Mouse (Mus musculus) bone marrow, adult 2 months (tissue): ENCODE measurements around the gene Gm16440.
"Not testable (repeated sequence)": the region's sequence is repeated elsewhere in the genome, so short reads cannot be mapped to it uniquely, and the experiment has no call there.

Experiments used
- CTCF ChIP-seq: fragments of 200-500 bp; IDR thresholded peaks from 2 replicates; pipeline ENCODE4 v1.5.1; 2011; ENCODE audit warnings: low read length, control low read depth; ENCODE audit not compliant: control insufficient read depth, insufficient read depth
- POLR2A ChIP-seq: fragments of 200-500 bp; IDR thresholded peaks from 2 replicates; pipeline ENCODE4 v1.6.1; 2011; ENCODE audit warnings: low read depth, mild to moderate bottlenecking, control low read depth, low read length, borderline replicate concordance; ENCODE audit not compliant: control insufficient read depth

DNA sequence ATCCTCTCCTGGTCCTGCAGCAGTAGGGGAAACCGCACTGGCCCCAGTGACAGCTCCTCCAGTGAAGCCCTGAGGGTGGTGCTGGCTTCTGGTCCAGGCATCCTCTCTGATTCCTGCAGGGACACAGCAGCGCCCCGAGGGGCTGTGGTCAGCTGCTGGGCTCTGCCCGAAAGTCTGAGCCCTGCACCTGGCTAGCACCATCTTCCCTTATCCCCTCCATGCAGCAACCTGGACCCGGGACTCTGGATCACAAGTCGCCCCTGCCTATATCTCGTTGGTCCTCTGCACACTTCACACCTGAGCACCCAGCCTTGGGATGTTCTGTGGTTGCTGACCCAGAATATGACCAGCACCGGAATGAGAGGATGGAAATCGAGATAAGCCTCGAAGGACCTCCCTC lies 46.5 kb downstream of the Gm16440 start, which contains the start of gene Gm3618:
- not testable (repeated sequence) for TF ChIP-seq CTCF, POLR2A
